Mouse (Mus musculus): ENCODE measurements around the gene 4930572O03Rik.
"Not testable (repeated sequence)": the region's sequence is repeated elsewhere in the genome, so short reads cannot be mapped to it uniquely, and the experiment has no call there.

Gene 4930572O03Rik

GRCm38 (mm10) chr5:15616195-15616594 is 40.7 kb downstream of the 4930572O03Rik start:
- DNase-seq, result not testable (repeated sequence)

- DNase-seq, result not testable (repeated sequence)
Observed at GRCm38 (mm10) chr5:15610695-15611094, 46.2 kb downstream of the 4930572O03Rik start.

GRCm38 (mm10) chr5:15606677-15607076 is 50.2 kb downstream of the 4930572O03Rik start:
- DNase-seq, result peak; percentile 2 to 3

GRCm38 (mm10) chr5:15603585-15603984 is 53.3 kb downstream of the 4930572O03Rik start:
- DNase-seq, result not testable (repeated sequence)

- not testable (repeated sequence) for DNase-seq
Observed at GRCm38 (mm10) chr5:15603008-15603407, 53.9 kb downstream of the 4930572O03Rik start.

- not testable (repeated sequence) for DNase-seq
Observed at GRCm38 (mm10) chr5:15602424-15602947, 54.4 kb downstream of the 4930572O03Rik start.
